Mouse (Mus musculus) embryo, embryonic 11 days (tissue): Measurements from ENCODE around the gene Llgl1.

Experiments used
- DNase-seq: peaks from one replicate; pipeline ENCODE4 v3.0.0-alpha.2; 2015

Gene Llgl1

DNA sequence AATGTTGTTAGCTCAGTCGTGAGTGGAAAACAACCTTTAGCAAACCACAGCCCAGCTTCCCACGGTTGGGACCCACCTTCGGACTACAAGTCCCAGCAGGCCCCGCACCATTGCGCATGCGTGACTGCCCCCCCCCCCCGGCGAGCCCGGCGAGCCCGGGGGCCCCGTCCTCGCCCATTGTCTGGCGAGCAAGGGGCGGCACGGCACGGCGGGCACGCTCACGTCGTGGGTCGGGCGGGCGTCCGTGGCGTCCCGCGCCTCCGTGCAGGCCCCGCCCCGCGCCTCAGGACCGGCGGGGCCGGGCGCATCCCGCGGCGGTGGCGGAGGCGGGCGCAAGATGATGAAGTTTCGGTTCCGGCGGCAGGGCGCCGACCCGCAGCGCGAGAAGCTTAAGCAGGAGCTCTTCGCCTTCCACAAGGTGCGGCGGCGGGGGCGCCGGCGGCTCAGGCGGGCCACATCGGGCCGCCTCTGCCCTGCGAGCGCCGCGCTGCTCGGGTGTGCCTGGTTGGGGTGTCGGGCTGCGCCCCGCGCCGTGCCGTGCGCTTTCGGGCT is at the start of gene Llgl1:
Gene Llgl1, plus strand, starts transcription at position 200 of the 552 bp plus-strand sequence.
- peak; percentile 97 for DNase-seq

DNA sequence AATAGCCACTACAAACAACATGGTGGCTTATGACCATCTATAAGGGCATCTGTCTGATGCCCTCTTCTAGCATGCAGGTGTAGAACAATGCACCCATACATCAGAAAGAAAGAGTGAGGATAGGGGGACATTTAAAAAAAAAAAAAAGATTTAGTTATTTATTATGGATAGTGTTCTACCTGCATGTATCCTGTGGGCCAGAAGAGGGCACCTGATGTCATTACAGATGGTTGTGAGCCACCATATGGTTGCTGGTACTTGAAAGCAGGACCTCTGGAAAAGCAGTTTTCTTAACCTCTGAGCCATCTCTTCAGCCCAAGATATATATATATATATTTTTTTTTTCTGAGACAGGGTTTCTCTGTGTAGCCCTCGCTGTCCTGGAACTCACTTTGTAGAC is 3.4 kb upstream of the Llgl1 start:
- DNase-seq = no peak

DNA sequence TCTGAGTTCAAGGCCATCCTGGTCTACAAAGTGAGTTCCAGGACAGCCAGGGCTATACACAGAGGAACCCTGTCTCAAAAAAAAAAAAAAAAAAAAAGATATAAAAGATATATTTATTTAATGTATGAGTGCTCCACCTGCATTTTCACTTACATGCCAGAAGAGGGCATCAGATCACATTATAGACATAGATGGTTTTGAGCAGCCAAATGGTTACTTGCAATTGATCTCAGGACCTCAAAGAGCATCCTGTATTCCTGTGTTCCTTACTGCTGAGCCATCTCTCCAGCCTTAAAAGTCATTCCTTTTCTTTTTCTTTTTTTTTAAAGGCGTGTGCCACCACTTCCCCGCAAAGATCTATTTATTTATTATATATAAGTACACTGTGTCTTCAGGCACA is 2.0 kb upstream of the Llgl1 start:
- peak; percentile 54 for DNase-seq

DNA sequence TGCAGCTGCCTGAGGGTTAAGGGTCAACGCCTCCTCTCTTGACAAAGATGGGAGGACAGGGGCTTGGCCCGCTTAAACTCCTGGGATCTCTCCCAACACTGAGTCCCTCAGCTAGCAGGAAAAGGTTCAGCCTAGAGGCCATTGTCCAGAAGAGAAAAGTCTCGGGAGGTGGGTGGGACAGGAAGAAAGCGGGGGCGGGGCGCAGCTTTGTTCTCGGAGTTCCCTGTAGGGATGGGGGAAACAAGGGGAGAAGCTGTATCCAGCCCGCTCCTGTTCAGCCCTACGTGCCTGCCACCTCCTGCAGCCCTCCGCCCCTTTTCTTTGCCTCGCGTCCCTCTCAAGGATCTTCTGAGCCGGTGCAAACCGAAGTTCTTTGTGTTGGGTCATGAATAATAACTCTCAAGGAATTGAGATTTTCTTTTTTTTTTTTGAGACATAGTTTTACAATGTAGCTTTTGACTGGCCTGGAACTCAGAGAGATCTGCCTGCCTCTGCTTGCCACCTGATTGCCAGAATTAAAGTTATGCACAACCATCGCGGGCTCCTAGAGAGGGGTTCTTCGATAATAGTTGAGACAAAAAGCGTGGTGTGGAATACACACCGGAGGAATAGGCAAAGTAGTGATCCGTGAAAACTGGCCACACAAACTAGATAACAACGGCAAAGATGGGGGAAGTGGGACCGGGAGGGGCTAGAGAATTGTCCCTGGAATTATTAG is 558 bp upstream of the Llgl1 start:
- DNase-seq = peak; percentile 89

- DNase-seq = peak; percentile 24
Observed at GRCm38 (mm10) chr11:60700320-60701185, 1.0 kb downstream of the Llgl1 start.

DNA sequence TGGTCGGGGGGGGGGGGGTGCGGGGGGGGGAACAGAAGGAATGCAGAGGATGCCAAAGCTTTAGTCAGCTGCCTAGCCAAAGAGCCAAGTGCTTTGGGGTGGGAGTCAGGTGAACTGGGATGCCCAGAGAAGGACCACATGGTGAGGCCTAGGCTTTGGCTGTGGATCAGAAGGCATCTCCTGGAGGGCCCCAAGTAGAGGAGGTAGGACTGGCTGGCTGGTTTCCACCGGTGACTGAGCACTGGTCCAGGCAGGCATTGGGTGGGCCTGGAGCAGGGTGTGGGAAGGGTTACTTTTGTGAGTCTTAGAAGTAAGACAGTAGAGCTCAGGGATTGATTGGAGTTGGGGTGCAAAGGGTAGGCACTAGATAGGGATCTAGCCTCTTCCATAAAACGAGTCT is 2.1 kb downstream of the Llgl1 start:
- DNase-seq = no peak

- peak; percentile 86 for DNase-seq
Observed at GRCm38 (mm10) chr11:60703131-60703530, 3.6 kb downstream of the Llgl1 start.

DNA sequence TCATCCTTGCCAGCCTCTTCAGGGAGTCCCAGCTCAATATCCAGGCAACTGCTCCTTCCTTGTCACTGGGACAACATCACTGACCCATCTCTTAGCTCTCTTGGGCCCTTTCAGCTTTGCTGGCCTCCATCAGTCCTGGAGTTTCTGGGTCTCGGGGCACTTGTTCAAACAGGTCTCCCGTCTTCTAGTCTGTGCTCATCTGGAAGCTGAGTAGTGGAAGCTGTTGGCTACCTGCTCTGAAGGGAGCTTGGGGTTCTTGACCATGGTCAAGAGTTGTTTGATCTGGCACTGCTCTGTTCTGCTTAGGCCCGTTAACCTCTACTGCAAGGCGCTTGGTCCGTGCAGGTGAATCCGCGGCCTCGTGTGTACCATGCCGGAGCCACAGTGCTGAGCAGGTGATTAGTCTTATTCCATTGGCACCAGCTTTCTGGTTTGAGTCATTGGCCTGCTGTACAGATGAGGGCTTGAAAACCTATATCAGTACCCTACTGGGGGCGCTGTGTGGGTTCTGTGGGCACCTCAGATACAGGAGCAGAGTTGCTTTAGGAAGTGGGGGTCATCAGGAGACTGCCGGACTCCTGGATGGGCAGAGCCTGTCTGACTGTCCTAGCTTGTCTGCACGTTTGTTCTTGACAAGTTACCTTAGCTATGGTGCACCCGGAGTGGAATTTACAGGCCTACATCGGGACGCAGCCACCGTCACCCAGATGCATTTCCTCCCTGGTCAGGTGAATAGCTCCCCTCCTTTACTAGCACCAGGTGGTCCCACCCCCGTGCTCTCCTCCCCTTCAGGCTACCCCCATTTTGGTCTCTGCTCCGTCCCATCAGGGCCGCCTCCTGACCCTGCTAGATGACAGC is 4.7 kb downstream of the Llgl1 start:
- no peak for DNase-seq

DNA sequence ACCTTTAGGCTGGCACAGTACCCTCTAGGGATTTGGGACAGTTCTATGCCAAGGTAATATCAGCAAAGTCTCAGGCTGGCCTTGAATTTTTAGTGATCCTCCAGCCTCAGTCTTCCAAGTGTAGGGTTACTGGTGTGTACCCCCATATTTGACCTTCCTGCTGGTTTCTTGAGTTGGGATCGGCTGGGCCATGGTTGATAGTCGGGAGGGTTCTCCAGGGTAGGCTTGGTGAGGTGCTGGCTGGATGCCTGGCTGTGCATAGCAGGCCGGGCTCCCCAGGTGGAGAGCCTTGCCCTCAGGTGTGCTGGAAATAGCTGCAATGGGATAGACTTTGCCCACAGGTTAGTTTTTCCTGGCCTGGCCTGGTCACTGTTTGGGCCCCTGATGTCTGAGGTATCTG is 5.7 kb downstream of the Llgl1 start:
- no peak for DNase-seq

- DNase-seq = no peak
Observed at GRCm38 (mm10) chr11:60706076-60706475, 6.6 kb downstream of the Llgl1 start.

- no peak for DNase-seq
Observed at GRCm38 (mm10) chr11:60706696-60707480, 7.4 kb downstream of the Llgl1 start.

- no peak for DNase-seq
Observed at GRCm38 (mm10) chr11:60707672-60708071, 8.1 kb downstream of the Llgl1 start.

- DNase-seq = no peak
Observed at GRCm38 (mm10) chr11:60708631-60709030, 9.1 kb downstream of the Llgl1 start.

GRCm38 (mm10) chr11:60709481-60710465 is 10.2 kb downstream of the Llgl1 start:
- no peak for DNase-seq

GRCm38 (mm10) chr11:60711218-60711617 is 11.7 kb downstream of the Llgl1 start:
- DNase-seq = no peak

- DNase-seq = no peak
Observed at GRCm38 (mm10) chr11:60712040-60712439, 12.5 kb downstream of the Llgl1 start.

- no peak for DNase-seq
Observed at GRCm38 (mm10) chr11:60712639-60713255, 13.2 kb downstream of the Llgl1 start.

- no peak for DNase-seq
Observed at GRCm38 (mm10) chr11:60715833-60716232, 16.3 kb downstream of the Llgl1 start.

DNA sequence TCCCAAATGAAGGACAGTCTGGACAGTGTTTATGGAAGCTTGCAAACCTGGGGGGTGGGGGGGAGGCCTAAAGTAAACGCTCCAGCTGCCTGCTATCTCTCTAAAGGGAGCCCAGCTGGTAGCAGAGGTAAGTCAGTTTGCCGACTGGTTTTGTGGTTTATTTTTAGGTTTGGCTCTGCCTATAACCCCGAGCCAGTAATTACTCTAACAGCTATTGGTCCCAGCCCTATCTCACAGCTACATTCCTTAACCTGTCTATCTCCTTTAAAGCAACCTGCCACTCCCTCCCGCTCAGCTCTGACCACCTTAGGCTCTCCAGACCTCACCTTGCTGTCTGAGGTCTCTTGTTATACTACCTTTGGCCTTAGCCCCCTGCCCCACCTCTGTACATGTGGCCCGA is 19.7 kb downstream of the Llgl1 start:
- no peak for DNase-seq
